Mouse (Mus musculus) cerebellum, adult 18-20 months (tissue): ENCODE results near the gene Pip5k1c.
A peak's percentile ranks its signal among the peaks of the same experiment; 100 is the strongest.

ENCODE experiments used
- DNase-seq, 2 experiments: peaks; one replicate each; pipeline ENCODE4 v3.0.0; 2021

The Pip5k1c gene

GRCm38 (mm10) chr10:81292554-81293333, at the start of gene Pip5k1c:
Gene Pip5k1c, plus strand, starts transcription at chr10:81292963.
- DNase-seq: peak; percentile 99 to 100

GRCm38 (mm10) chr10:81244146-81244545, 48.6 kb upstream of the Pip5k1c start:
- DNase-seq: no peak

GRCm38 (mm10) chr10:81244595-81244994, 48.2 kb upstream of the Pip5k1c start:
- peak; percentile 83 to 90 for DNase-seq

GRCm38 (mm10) chr10:81245166-81245565, 47.6 kb upstream of the Pip5k1c start:
- DNase-seq: no peak

GRCm38 (mm10) chr10:81247804-81248203, 45.0 kb upstream of the Pip5k1c start:
- DNase-seq: no peak

GRCm38 (mm10) chr10:81249442-81249841, 43.3 kb upstream of the Pip5k1c start:
- DNase-seq: no peak

GRCm38 (mm10) chr10:81252424-81253419, 40.0 kb upstream of the Pip5k1c start, which contains the start of gene Matk:
Gene Matk, plus strand, starts transcription at chr10:81252935.
- peak; percentile 68 to 73 for DNase-seq

GRCm38 (mm10) chr10:81254886-81255285, 37.9 kb upstream of the Pip5k1c start:
- DNase-seq: no peak

- peak; percentile 53 to 65 for DNase-seq
Measured at GRCm38 (mm10) chr10:81257158-81258039, 35.4 kb upstream of the Pip5k1c start.

- no peak for DNase-seq
Measured at GRCm38 (mm10) chr10:81259225-81259884, 33.4 kb upstream of the Pip5k1c start.

- no peak for DNase-seq
Measured at GRCm38 (mm10) chr10:81261025-81261424, 31.7 kb upstream of the Pip5k1c start.

- no peak for DNase-seq
Measured at GRCm38 (mm10) chr10:81265540-81265939, 27.2 kb upstream of the Pip5k1c start.

- peak; percentile 96 to 99 for DNase-seq
Measured at GRCm38 (mm10) chr10:81266211-81267105, 26.3 kb upstream of the Pip5k1c start, which contains the start of the genes Mrpl54 and Apba3. Gene Mrpl54, minus strand, starts transcription at chr10:81266934. Gene Apba3, plus strand, starts transcription at chr10:81266960.

GRCm38 (mm10) chr10:81268056-81268455, 24.7 kb upstream of the Pip5k1c start:
- peak; percentile 85 to 93 for DNase-seq

- no peak for DNase-seq
Measured at GRCm38 (mm10) chr10:81268643-81269412, 23.9 kb upstream of the Pip5k1c start.

- DNase-seq: no peak
Measured at GRCm38 (mm10) chr10:81272356-81272755, 20.4 kb upstream of the Pip5k1c start.

- no peak for DNase-seq
Measured at GRCm38 (mm10) chr10:81273842-81274241, 18.9 kb upstream of the Pip5k1c start.

- DNase-seq: peak in 1 of 2 experiments; percentile 47
Measured at GRCm38 (mm10) chr10:81277676-81278075, 15.1 kb upstream of the Pip5k1c start.

- no peak for DNase-seq
Measured at GRCm38 (mm10) chr10:81279496-81279895, 13.3 kb upstream of the Pip5k1c start.

GRCm38 (mm10) chr10:81284189-81284588, 8.6 kb upstream of the Pip5k1c start:
- no peak for DNase-seq
